Mouse (Mus musculus): ENCODE measurements around the gene Tagap1.
"Not testable (repeated sequence)": the region's sequence is repeated elsewhere in the genome, so short reads cannot be mapped to it uniquely, and the experiment has no call there.

GRCm38 (mm10) chr17:6915282-6915681, 45.7 kb downstream of the Tagap1 start:
- TF ChIP-seq CTCF (IDR thresholded peaks at IDR 0.05); POLR2A (IDR thresholded peaks at IDR 0.05; ENCODE audit: insufficient read depth, low read depth, low read length): not testable (repeated sequence)

Measured in heart, adult 2 months (tissue).